Mouse (Mus musculus): ENCODE data around the gene Cbr2. TPM values are rescaled to one million over a fixed set of nuclear protein-coding genes. Genes with fewer than 3 reads are reported as not detected.
"Not testable (repeated sequence)": the region's sequence is repeated elsewhere in the genome, so short reads cannot be mapped to it uniquely, and the experiment has no call there.

Gene Cbr2
- 0.70 TPM in 1 of 2 replicates, not detected in the other for polyA plus RNA-seq (2014; fragmentation: Nextera tagmentation; extraction: Ambion mirVana)

DNA sequence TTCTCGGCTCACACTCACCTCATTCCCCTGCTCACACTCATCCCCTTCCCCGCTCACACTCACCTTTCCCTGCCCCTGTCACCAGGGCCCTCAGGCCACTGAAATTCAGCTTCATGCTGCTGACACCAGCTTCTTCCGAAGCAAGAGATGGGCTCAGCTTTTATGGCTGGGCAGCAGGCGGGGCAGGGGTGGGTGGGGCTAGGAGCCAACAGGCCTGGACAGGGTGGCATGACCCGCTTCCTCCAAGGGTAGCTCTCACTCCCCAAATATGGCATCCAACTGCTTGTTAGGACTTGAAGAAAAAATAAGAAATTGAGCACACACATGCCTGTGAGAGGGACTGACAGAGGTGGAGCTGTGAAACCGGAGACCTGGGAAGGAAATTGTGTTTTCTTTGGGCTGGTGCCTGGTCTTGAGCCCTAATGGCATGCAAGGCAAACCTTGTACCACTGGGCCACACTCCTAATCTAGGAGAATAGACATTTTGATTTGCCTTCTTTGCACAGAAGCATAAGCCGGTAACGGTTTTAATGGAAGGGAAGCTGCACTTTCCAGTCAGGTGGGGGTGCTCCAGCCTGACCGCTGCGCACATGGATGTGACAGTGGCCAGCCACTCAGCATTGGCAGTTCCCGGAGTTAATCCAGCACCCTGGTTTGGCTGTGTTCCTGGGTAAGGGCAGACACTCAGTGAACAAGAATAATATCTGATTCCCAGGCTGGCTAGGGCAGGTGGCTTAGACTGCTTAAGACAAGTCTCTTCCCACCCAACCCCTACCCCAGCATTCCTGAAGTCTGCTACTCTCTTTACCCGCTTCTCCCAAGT, at the start of gene Cbr2:
Cbr2 (minus strand) TSS at position 257 of the 823 bp plus-strand sequence.
- Histone ChIP-seq H3K4me2 (ENCODE audit: low read length) (no peak within 1 kb of the TSS), H3K9me3 (ENCODE audit: control insufficient read depth, low read length) (no peaks in the 10 kb centered on the region), H3K27ac (ENCODE audit: low read depth) (no peak within 1 kb of the TSS), H3K36me3 (ENCODE audit: control insufficient read depth, insufficient read depth, low read length) (no peaks in the 10 kb centered on the region), H3K9ac (ENCODE audit: low read length) (no peak within 1 kb of the TSS), H3K4me1 (replicated peaks; ENCODE audit: control insufficient read depth, insufficient read depth, low read length) (no peaks in the 10 kb centered on the region), H3K4me3 (ENCODE audit: low read depth, low read length) (no peak within 1 kb of the TSS), H3K27me3 (replicated peaks; ENCODE audit: control insufficient read depth, insufficient read depth, low read length) (no peaks in the 10 kb centered on the region)
- ATAC-seq (replicated peaks; ENCODE audit: low FRiP score, low TSS enrichment, low read depth) = no peak
- no peak for DNase-seq (ENCODE audit: low spot score)
- 72% methylated on average over 12 of the region's 12 CpGs for WGBS

DNA sequence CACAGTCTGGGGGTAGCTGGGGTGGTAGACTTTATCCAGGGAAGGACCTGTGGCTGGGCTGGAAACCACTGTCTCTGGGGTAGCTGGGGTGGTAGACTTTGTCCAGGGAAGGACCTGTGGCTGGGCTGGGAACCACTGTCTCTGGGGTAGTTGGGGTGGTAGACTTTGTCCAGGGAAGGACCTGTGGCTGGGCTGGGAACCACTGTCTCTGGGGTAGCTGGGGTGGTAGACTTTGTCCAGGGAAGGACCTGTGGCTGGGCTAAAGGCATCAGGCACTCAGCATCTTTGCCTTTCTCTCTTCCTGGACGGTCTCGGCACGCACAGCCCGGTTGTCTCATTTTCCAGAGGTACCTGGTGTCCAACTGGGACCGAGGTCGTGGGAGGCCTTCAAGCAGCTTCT, 49.4 kb upstream of the Cbr2 start:
- ATAC-seq (replicated peaks; ENCODE audit: low FRiP score, low TSS enrichment, low read depth); H3K27me3 ChIP-seq (replicated peaks; ENCODE audit: control insufficient read depth, insufficient read depth, low read length); H3K9me3 ChIP-seq (ENCODE audit: control insufficient read depth, low read length); H3K9ac ChIP-seq (ENCODE audit: low read length); H3K4me1 ChIP-seq (replicated peaks; ENCODE audit: control insufficient read depth, insufficient read depth, low read length); DNase-seq (ENCODE audit: low spot score); H3K4me2 ChIP-seq (ENCODE audit: low read length); H3K27ac ChIP-seq (ENCODE audit: low read depth); H3K4me3 ChIP-seq (ENCODE audit: low read depth, low read length): not testable (repeated sequence)
- H3K36me3 ChIP-seq (ENCODE audit: control insufficient read depth, insufficient read depth, low read length) = peaks cover 23% of the 10 kb centered on the region
- WGBS = 97% methylated on average over 6 of the region's 6 CpGs

GRCm38 (mm10) chr11:120779876-120780275, 48.0 kb upstream of the Cbr2 start:
- no peak overlapping the region for H3K27ac ChIP-seq (ENCODE audit: low read depth)
- H3K9me3 ChIP-seq (ENCODE audit: control insufficient read depth, low read length) = no peaks in the 10 kb centered on the region
- DNase-seq (ENCODE audit: low spot score) = no peak
- H3K9ac ChIP-seq (ENCODE audit: low read length) = no peak overlapping the region
- H3K4me2 ChIP-seq (ENCODE audit: low read length) = no peak overlapping the region
- no peak overlapping the region for H3K4me3 ChIP-seq (ENCODE audit: low read depth, low read length)
- H3K27me3 ChIP-seq (replicated peaks; ENCODE audit: control insufficient read depth, insufficient read depth, low read length) = no peaks in the 10 kb centered on the region
- WGBS = 86% methylated on average over 1 of the region's 1 CpGs
- no peak for ATAC-seq (replicated peaks; ENCODE audit: low FRiP score, low TSS enrichment, low read depth)
- H3K4me1 ChIP-seq (replicated peaks; ENCODE audit: control insufficient read depth, insufficient read depth, low read length) = peaks cover under 1% of the 10 kb centered on the region
- H3K36me3 ChIP-seq (ENCODE audit: control insufficient read depth, insufficient read depth, low read length) = peaks cover 15% of the 10 kb centered on the region

- H3K4me2 ChIP-seq (ENCODE audit: low read length) = no peak overlapping the region
- H3K27ac ChIP-seq (ENCODE audit: low read depth) = no peak overlapping the region
- H3K4me1 ChIP-seq (replicated peaks; ENCODE audit: control insufficient read depth, insufficient read depth, low read length) = no peaks in the 10 kb centered on the region
- 34% methylated on average over 6 of the region's 6 CpGs for WGBS
- DNase-seq (ENCODE audit: low spot score) = no peak
- no peak overlapping the region for H3K9ac ChIP-seq (ENCODE audit: low read length)
- H3K4me3 ChIP-seq (ENCODE audit: low read depth, low read length) = no peak overlapping the region
- no peaks in the 10 kb centered on the region for H3K9me3 ChIP-seq (ENCODE audit: control insufficient read depth, low read length)
- no peak for ATAC-seq (replicated peaks; ENCODE audit: low FRiP score, low TSS enrichment, low read depth)
- H3K27me3 ChIP-seq (replicated peaks; ENCODE audit: control insufficient read depth, insufficient read depth, low read length) = no peaks in the 10 kb centered on the region
- peaks cover 15% of the 10 kb centered on the region for H3K36me3 ChIP-seq (ENCODE audit: control insufficient read depth, insufficient read depth, low read length)
These were observed 45.2 kb upstream of the Cbr2 start for GRCm38 (mm10) chr11:120777123-120777522.

DNA sequence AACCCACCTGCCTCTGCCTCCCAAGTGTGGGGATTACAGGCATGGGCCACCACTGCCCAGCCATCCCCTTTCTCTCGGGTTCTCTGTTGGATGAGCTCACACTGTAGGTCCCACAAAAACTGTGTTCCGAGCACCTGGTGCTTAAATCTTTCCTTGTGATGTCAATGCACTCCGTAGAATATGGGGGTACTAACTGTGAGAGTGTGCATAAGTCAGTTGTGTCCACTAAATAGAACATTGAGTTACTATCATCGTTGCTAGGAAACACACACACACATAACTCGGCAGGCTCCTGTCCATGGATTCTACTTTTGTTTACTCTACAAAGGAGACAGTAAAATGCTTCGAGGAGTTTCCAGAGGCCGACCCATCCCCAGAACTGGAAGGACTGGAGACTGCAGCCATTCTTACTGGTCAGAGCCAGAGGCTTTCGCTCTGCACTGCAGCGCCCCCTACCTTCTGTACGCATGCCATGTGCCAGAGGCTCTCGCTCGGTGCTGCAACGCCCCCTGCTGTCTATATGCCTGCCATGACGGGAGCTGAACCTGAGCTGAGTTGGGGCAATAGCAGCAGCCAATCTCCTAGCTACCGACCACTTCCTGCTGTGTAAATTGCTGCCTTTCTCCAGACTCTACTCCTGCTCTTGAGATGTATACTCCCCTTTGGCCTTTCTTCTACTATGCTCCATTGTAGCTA, 44.0 kb upstream of the Cbr2 start:
- Histone ChIP-seq H3K4me1 (replicated peaks; ENCODE audit: control insufficient read depth, insufficient read depth, low read length) (no peaks in the 10 kb centered on the region), H3K27ac (ENCODE audit: low read depth) (no peak overlapping the region), H3K4me3 (ENCODE audit: low read depth, low read length) (no peak overlapping the region), H3K4me2 (ENCODE audit: low read length) (0 out of 2 replicates have a peak overlapping the region, but pooled peaks have one; percentile 23), H3K9ac (ENCODE audit: low read length) (no peak overlapping the region), H3K9me3 (ENCODE audit: control insufficient read depth, low read length) (no peaks in the 10 kb centered on the region), H3K36me3 (ENCODE audit: control insufficient read depth, insufficient read depth, low read length) (0 out of 2 replicates have a peak, but pooled peaks cover 9% of the 10 kb centered on the region), H3K27me3 (replicated peaks; ENCODE audit: control insufficient read depth, insufficient read depth, low read length) (no peaks in the 10 kb centered on the region)
- DNase-seq (ENCODE audit: low spot score) (peak; percentile 99), ATAC-seq (replicated peaks; ENCODE audit: low FRiP score, low TSS enrichment, low read depth) (peak; percentile 83)
- WGBS = 23% methylated on average over 15 of the region's 15 CpGs

- Histone ChIP-seq H3K9ac (ENCODE audit: low read length) (no peak overlapping the region), H3K27me3 (replicated peaks; ENCODE audit: control insufficient read depth, insufficient read depth, low read length) (no peaks in the 10 kb centered on the region), H3K9me3 (ENCODE audit: control insufficient read depth, low read length) (no peaks in the 10 kb centered on the region), H3K36me3 (ENCODE audit: control insufficient read depth, insufficient read depth, low read length) (no peaks in the 10 kb centered on the region), H3K4me2 (ENCODE audit: low read length) (no peak overlapping the region), H3K4me3 (ENCODE audit: low read depth, low read length) (no peak overlapping the region), H3K4me1 (replicated peaks; ENCODE audit: control insufficient read depth, insufficient read depth, low read length) (no peaks in the 10 kb centered on the region), H3K27ac (ENCODE audit: low read depth) (no peak overlapping the region)
- 88% methylated on average over 7 of the region's 7 CpGs for WGBS
- DNase-seq (ENCODE audit: low spot score) (no peak), ATAC-seq (replicated peaks; ENCODE audit: low FRiP score, low TSS enrichment, low read depth) (no peak)
These were observed 41.7 kb upstream of the Cbr2 start for GRCm38 (mm10) chr11:120773463-120774190.

GRCm38 (mm10) chr11:120772749-120773148, 40.8 kb upstream of the Cbr2 start:
- no peaks in the 10 kb centered on the region for H3K27me3 ChIP-seq (replicated peaks; ENCODE audit: control insufficient read depth, insufficient read depth, low read length)
- DNase-seq (ENCODE audit: low spot score) = no peak
- H3K4me2 ChIP-seq (ENCODE audit: low read length) = no peak overlapping the region
- WGBS = 79% methylated on average over 3 of the region's 3 CpGs
- ATAC-seq (replicated peaks; ENCODE audit: low FRiP score, low TSS enrichment, low read depth) = no peak
- H3K9ac ChIP-seq (ENCODE audit: low read length) = no peak overlapping the region
- no peaks in the 10 kb centered on the region for H3K9me3 ChIP-seq (ENCODE audit: control insufficient read depth, low read length)
- no peaks in the 10 kb centered on the region for H3K36me3 ChIP-seq (ENCODE audit: control insufficient read depth, insufficient read depth, low read length)
- no peak overlapping the region for H3K27ac ChIP-seq (ENCODE audit: low read depth)
- no peaks in the 10 kb centered on the region for H3K4me1 ChIP-seq (replicated peaks; ENCODE audit: control insufficient read depth, insufficient read depth, low read length)
- no peak overlapping the region for H3K4me3 ChIP-seq (ENCODE audit: low read depth, low read length)

DNA sequence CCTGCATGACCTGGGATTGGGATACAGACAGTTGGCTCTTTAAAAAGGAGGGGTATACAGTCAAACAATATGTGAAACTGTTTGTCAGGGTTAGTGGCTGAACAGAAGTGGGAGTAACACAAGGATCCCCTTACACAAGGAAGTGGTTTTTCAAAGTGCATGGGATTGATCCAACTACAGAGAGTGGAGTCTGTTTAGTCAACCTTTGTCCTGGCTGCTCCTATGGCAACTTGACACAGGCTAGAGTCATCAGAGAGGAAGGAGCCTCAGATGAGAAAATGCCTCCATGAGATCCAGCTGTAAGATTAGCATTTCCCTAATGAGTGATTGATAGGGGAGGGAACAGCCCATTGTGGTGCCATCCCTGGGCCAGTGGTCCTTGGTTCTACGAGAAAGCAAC, 36.3 kb upstream of the Cbr2 start:
- Histone ChIP-seq H3K4me1 (replicated peaks; ENCODE audit: control insufficient read depth, insufficient read depth, low read length) (no peaks in the 10 kb centered on the region), H3K9me3 (ENCODE audit: control insufficient read depth, low read length) (no peaks in the 10 kb centered on the region), H3K27me3 (replicated peaks; ENCODE audit: control insufficient read depth, insufficient read depth, low read length) (no peaks in the 10 kb centered on the region), H3K27ac (ENCODE audit: low read depth) (no peak overlapping the region), H3K4me3 (ENCODE audit: low read depth, low read length) (no peak overlapping the region), H3K9ac (ENCODE audit: low read length) (no peak overlapping the region), H3K4me2 (ENCODE audit: low read length) (no peak overlapping the region), H3K36me3 (ENCODE audit: control insufficient read depth, insufficient read depth, low read length) (no peaks in the 10 kb centered on the region)
- DNase-seq (ENCODE audit: low spot score) = no peak
- 57% methylated on average over 1 of the region's 1 CpGs for WGBS
- ATAC-seq (replicated peaks; ENCODE audit: low FRiP score, low TSS enrichment, low read depth) = peak; percentile 47; the same call in 1 of the 2 replicates

Data from intestine, embryonic 14.5 days (tissue).